Mouse (Mus musculus) MEL (cell line): ENCODE data around the gene Cd164l2. TPM values are rescaled to one million over a fixed set of nuclear protein-coding genes. Genes with fewer than 3 reads are reported as not detected.

ENCODE experiments used
- DNase-seq: peaks from one replicate; pipeline ENCODE4 v3.0.0; 2011; ENCODE audit warnings: low read depth, low spot score
- H3K27ac ChIP-seq: 2 replicates; pipeline ENCODE4 v1.5.1; 2012; ENCODE audit warnings: low read depth, mild to moderate bottlenecking, control low read depth, low read length, moderate library complexity; ENCODE audit not compliant: control insufficient read depth
- H3K27me3 ChIP-seq, 2 experiments: fragments of 150-350 bp in 1 of 2; sonication (generic) in 1 of 2; 2 replicates each; pipeline ENCODE4 v1.6.1; 2012; ENCODE audit warnings: low read length in 2 of 2, mild to moderate bottlenecking in 2 of 2, improper control_type of control experiment in 1 of 2, moderate library complexity in 1 of 2; ENCODE audit not compliant: insufficient read depth in 2 of 2, control insufficient read depth in 1 of 2
- H3K36me3 ChIP-seq, 2 experiments: 2 replicates each; pipeline ENCODE4 v1.6.1; 2012 to 2014; ENCODE audit warnings: low read length in 2 of 2, improper control_type of control experiment in 1 of 2, inconsistent platforms in 1 of 2, mild to moderate bottlenecking in 1 of 2; ENCODE audit not compliant: insufficient read depth in 2 of 2, control insufficient read depth in 1 of 2
- H3K4me1 ChIP-seq, 2 experiments: fragments of 150-350 bp in 1 of 2; sonication (generic) in 1 of 2; 2 replicates each; pipeline ENCODE4 v1.6.1; 2012; ENCODE audit warnings: low read length in 2 of 2, improper control_type of control experiment in 1 of 2, mild to moderate bottlenecking in 1 of 2; ENCODE audit not compliant: insufficient read depth in 2 of 2, control insufficient read depth in 1 of 2
- H3K4me3 ChIP-seq, 2 experiments: fragments of 150-350 bp in 1 of 2; sonication (generic) in 1 of 2; 2 replicates each; pipeline ENCODE4 v1.5.1; 2012; ENCODE audit warnings: low read depth in 2 of 2, low read length in 2 of 2, mild to moderate bottlenecking in 2 of 2, moderate library complexity in 2 of 2, control low read depth in 1 of 2, improper control_type of control experiment in 1 of 2; ENCODE audit not compliant: control insufficient read depth in 1 of 2, insufficient read depth in 1 of 2
- H3K79me2 ChIP-seq: 2 replicates; pipeline ENCODE4 v1.6.1; 2012; ENCODE audit warnings: mild to moderate bottlenecking, low read length, moderate library complexity; ENCODE audit not compliant: control insufficient read depth, poor library complexity, insufficient read depth
- H3K9ac ChIP-seq: 2 replicates; pipeline ENCODE4 v1.6.1; 2012; ENCODE audit warnings: low read depth, mild to moderate bottlenecking, control low read depth, low read length, moderate library complexity; ENCODE audit not compliant: control insufficient read depth, poor library complexity, severe bottlenecking
- H3K9me3 ChIP-seq: fragments of 150-350 bp; sonication (generic); replicated peaks from 2 replicates; pipeline ENCODE4 v1.6.1; 2012; ENCODE audit warnings: mild to moderate bottlenecking, low read length, improper control_type of control experiment, moderate library complexity; ENCODE audit not compliant: insufficient read depth
- BHLHE40 ChIP-seq: IDR thresholded peaks from 2 replicates; pipeline ENCODE4 v1.6.1; 2012; ENCODE audit warnings: low read depth, mild to moderate bottlenecking, inconsistent platforms, low read length, improper control_type of control experiment, borderline replicate concordance
- CHD1 ChIP-seq: IDR thresholded peaks from 2 replicates; pipeline ENCODE4 v1.6.1; 2012; ENCODE audit warnings: low read depth, mild to moderate bottlenecking, inconsistent platforms, low read length, improper control_type of control experiment
- CHD2 ChIP-seq: IDR thresholded peaks from 2 replicates; pipeline ENCODE4 v1.6.1; 2011; ENCODE audit warnings: low read length, improper control_type of control experiment
- CTCF ChIP-seq, 3 experiments: IDR thresholded peaks in 2 of 3; conservative IDR thresholded peaks in 1 of 3; 2 replicates each; pipeline ENCODE4 v1.5.1; 2011 to 2012; ENCODE audit warnings: low read length in 3 of 3, low read depth in 2 of 3, mild to moderate bottlenecking in 2 of 3, improper control_type of control experiment in 1 of 3, inconsistent platforms in 1 of 3, mixed read lengths in 1 of 3, moderate library complexity in 1 of 3; ENCODE audit not compliant: control insufficient read depth in 1 of 3, insufficient read depth in 1 of 3, poor library complexity in 1 of 3, severe bottlenecking in 1 of 3
- EP300 ChIP-seq, 2 experiments: IDR thresholded peaks; 2 replicates each; pipeline ENCODE4 v1.6.1; 2011; ENCODE audit warnings: improper control_type of control experiment in 2 of 2, low read length in 2 of 2, low read depth in 1 of 2, mild to moderate bottlenecking in 1 of 2
- ETS1 ChIP-seq: IDR thresholded peaks from 2 replicates; pipeline ENCODE4 v1.6.1; 2012; ENCODE audit warnings: low read depth, mild to moderate bottlenecking, inconsistent platforms, low read length, improper control_type of control experiment, moderate library complexity
- GABPA ChIP-seq: IDR thresholded peaks from 2 replicates; pipeline ENCODE4 v1.6.1; 2012; ENCODE audit warnings: low read depth, mild to moderate bottlenecking, inconsistent platforms, low read length, improper control_type of control experiment, moderate library complexity
- GATA1 ChIP-seq: IDR thresholded peaks from 2 replicates; pipeline ENCODE4 v1.6.1; 2011; ENCODE audit warnings: low read depth, low read length, improper control_type of control experiment
- HCFC1 ChIP-seq: IDR thresholded peaks from 2 replicates; pipeline ENCODE4 v1.6.1; 2012; ENCODE audit warnings: low read depth, mild to moderate bottlenecking, inconsistent platforms, low read length, improper control_type of control experiment, moderate library complexity
- JUND ChIP-seq: IDR thresholded peaks from 2 replicates; pipeline ENCODE4 v1.6.1; 2011; ENCODE audit warnings: low read depth, mild to moderate bottlenecking, improper control_type of control experiment, low read length
- KAT2A ChIP-seq: conservative IDR thresholded peaks from 2 replicates; pipeline ENCODE4 v1.6.1; 2012; ENCODE audit warnings: low read depth, low read length, improper control_type of control experiment, inconsistent platforms
- MAX ChIP-seq: IDR thresholded peaks from 2 replicates; pipeline ENCODE4 v1.6.1; 2011; ENCODE audit warnings: low read length, improper control_type of control experiment
- MAZ ChIP-seq: IDR thresholded peaks from 2 replicates; pipeline ENCODE4 v1.6.1; 2012; ENCODE audit warnings: low read depth, mild to moderate bottlenecking, inconsistent platforms, low read length, improper control_type of control experiment
- MEF2A ChIP-seq: IDR thresholded peaks from 2 replicates; pipeline ENCODE4 v1.6.1; 2014; ENCODE audit warnings: low read depth, mild to moderate bottlenecking, inconsistent platforms, low read length, improper control_type of control experiment; ENCODE audit not compliant: poor library complexity, insufficient replicate concordance, severe bottlenecking; ENCODE audit errors: extremely low read depth
- MXI1 ChIP-seq: IDR thresholded peaks from 2 replicates; pipeline ENCODE4 v1.6.1; 2011; ENCODE audit warnings: mild to moderate bottlenecking, low read depth, low read length, improper control_type of control experiment
- MYC ChIP-seq: IDR thresholded peaks from 2 replicates; pipeline ENCODE4 v1.6.1; 2011; ENCODE audit warnings: low read depth, mild to moderate bottlenecking, low read length, improper control_type of control experiment, moderate library complexity
- NELFE ChIP-seq: IDR thresholded peaks from 2 replicates; pipeline ENCODE4 v1.6.1; 2011; ENCODE audit warnings: low read depth, low read length, improper control_type of control experiment
- POLR2AphosphoS2 ChIP-seq: IDR thresholded peaks from 2 replicates; pipeline ENCODE4 v1.6.1; 2011; ENCODE audit warnings: low read length, improper control_type of control experiment
- RCOR1 ChIP-seq: IDR thresholded peaks from 2 replicates; pipeline ENCODE4 v1.6.1; 2012; ENCODE audit warnings: low read depth, mild to moderate bottlenecking, inconsistent platforms, low read length, improper control_type of control experiment
- SIN3A ChIP-seq: IDR thresholded peaks from 2 replicates; pipeline ENCODE4 v1.6.1; 2012; ENCODE audit warnings: low read length, improper control_type of control experiment, inconsistent platforms
- SMC3 ChIP-seq: IDR thresholded peaks from 2 replicates; pipeline ENCODE4 v1.6.1; 2011; ENCODE audit warnings: low read depth, low read length, improper control_type of control experiment
- TAL1 ChIP-seq: IDR thresholded peaks from 2 replicates; pipeline ENCODE4 v1.6.1; 2012; ENCODE audit warnings: mild to moderate bottlenecking, inconsistent platforms, low read length, moderate library complexity, mixed read lengths
- TBP ChIP-seq: IDR thresholded peaks from 2 replicates; pipeline ENCODE4 v1.8.0; 2011; ENCODE audit warnings: low read depth, low read length, improper control_type of control experiment
- TCF12 ChIP-seq: IDR thresholded peaks from 2 replicates; pipeline ENCODE4 v1.6.1; 2014; ENCODE audit warnings: low read depth, mild to moderate bottlenecking, inconsistent platforms, low read length, improper control_type of control experiment, moderate library complexity
- UBTF ChIP-seq: IDR thresholded peaks from 2 replicates; pipeline ENCODE4 v1.6.1; 2012; ENCODE audit warnings: low read depth, mild to moderate bottlenecking, inconsistent platforms, low read length, improper control_type of control experiment, moderate library complexity, borderline replicate concordance; ENCODE audit not compliant: insufficient read depth
- USF1 ChIP-seq: IDR thresholded peaks from 2 replicates; pipeline ENCODE4 v1.6.1; 2014; ENCODE audit warnings: low read depth, mild to moderate bottlenecking, inconsistent platforms, low read length, improper control_type of control experiment, moderate library complexity
- USF2 ChIP-seq, 2 experiments: IDR thresholded peaks; 2 replicates each; pipeline ENCODE4 v1.6.1; 2011 to 2012; ENCODE audit warnings: improper control_type of control experiment in 2 of 2, low read length in 2 of 2, borderline replicate concordance in 1 of 2, inconsistent platforms in 1 of 2, low read depth in 1 of 2, mild to moderate bottlenecking in 1 of 2; ENCODE audit not compliant: insufficient read depth in 1 of 2
- ZNF384 ChIP-seq: IDR thresholded peaks from 2 replicates; pipeline ENCODE4 v1.6.1; 2012; ENCODE audit warnings: low read depth, mild to moderate bottlenecking, inconsistent platforms, low read length, improper control_type of control experiment
- polyA plus RNA-seq, 2 experiments: library from polyadenylated mRNA; stranded (reverse) in 1 of 2; unstranded in 1 of 2; fragments of >175 nt in 1 of 2; fragments of >200 nt in 1 of 2; gene quantifications; 2 replicates each; pipeline versions ENCODE4 v1.2.1 to v1.2.4; 2012; ENCODE audit warnings: low replicate concordance in 2 of 2, low read depth in 1 of 2; ENCODE audit not compliant: insufficient read length in 2 of 2, insufficient read depth in 1 of 2, missing spikeins in 1 of 2
- total RNA-seq: library from RNA; depleted of rRNA; stranded (reverse); fragments of 300-350 nt; gene quantifications from 2 replicates; pipeline ENCODE4 v1.2.3, GENCODE M21; 2012

Gene Cd164l2
- total and polyA plus RNA-seq, 3 experiments = not detected

DNA sequence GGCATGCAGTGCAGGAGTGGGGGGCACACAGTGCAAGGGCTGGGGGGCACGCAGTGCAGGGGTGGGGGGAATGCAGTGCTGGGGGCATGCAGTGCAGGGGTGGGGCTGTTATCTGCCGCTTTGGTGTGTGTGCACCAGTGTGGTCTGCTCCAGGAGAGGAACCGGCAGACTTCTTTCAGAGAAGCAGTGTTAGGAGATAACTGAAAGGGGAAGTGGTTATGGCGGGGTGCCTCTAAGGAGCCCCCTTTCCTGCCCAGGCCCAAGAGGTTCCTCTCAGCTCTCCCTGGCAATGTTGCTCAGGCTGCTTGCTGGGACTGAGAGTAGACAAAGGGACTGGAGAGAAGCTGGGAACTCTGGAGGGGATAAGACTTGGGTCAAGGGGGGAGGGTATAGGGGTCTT lies 26.0 kb downstream of the Cd164l2 start:
- Histone ChIP-seq H3K9ac (no peak overlapping the region), H3K9me3 (no peaks in the 10 kb centered on the region), H3K79me2 (peaks cover 8% of the 10 kb centered on the region), H3K27ac (peak overlapping the region; percentile 73), H3K36me3 (peaks cover 0 to 14% of the 10 kb centered on the region in 2 experiments; a peak in 2 of 4 replicates), H3K4me3 (no peak overlapping the region), H3K27me3 (no peaks in the 10 kb centered on the region), H3K4me1 (peaks cover 0 to 34% of the 10 kb centered on the region in 2 experiments; a peak in 3 of 4 replicates)
- DNase-seq = peak; percentile 97
- TF ChIP-seq GABPA = no peak
- no peak for TF ChIP-seq USF2 (IDR thresholded peaks at IDR 0.05; ENCODE audit: borderline replicate concordance in 1 of 2, insufficient read depth in 1 of 2, low read depth in 1 of 2, low read length in 2 of 2)
- peak; percentile 35; the same call in 1 of the 2 replicates for TF ChIP-seq MXI1
- peak; percentile 97 for TF ChIP-seq MAZ
- TF ChIP-seq SIN3A = peak; percentile 84
- 0 out of 2 replicates have a peak, but pooled peaks have one; percentile 63 for TF ChIP-seq JUND
- peak; percentile 84 for TF ChIP-seq TAL1
- TF ChIP-seq KAT2A = no peak
- TF ChIP-seq USF1 = no peak
- TF ChIP-seq MEF2A = no peak
- peak; percentile 96 to 99 for TF ChIP-seq EP300 (IDR thresholded peaks at IDR 0.05; ENCODE audit: low read depth in 1 of 2, low read length in 2 of 2)
- peak; percentile 83 for TF ChIP-seq ETS1
- no peak for TF ChIP-seq UBTF
- no peak for TF ChIP-seq ZNF384
- no peak; the same call in 1 of the 2 replicates for TF ChIP-seq HCFC1
- no peak for TF ChIP-seq NELFE
- TF ChIP-seq CHD1 = no peak
- peak; percentile 54 for TF ChIP-seq CHD2
- TF ChIP-seq BHLHE40 = peak; percentile 73
- peak; percentile 88 for TF ChIP-seq RCOR1
- 0 out of 2 replicates have a peak, but pooled peaks have one; percentile 47 for TF ChIP-seq TBP
- peak; percentile 51; the same call in 1 of the 2 replicates for TF ChIP-seq MAX
- no peak for TF ChIP-seq CTCF (IDR thresholded peaks at IDR 0.05 in 2 of 3, conservative IDR thresholded peaks at IDR 0.05 in 1 of 3; ENCODE audit: control insufficient read depth in 1 of 3, insufficient read depth in 1 of 3, low read depth in 2 of 3, low read length in 3 of 3, poor library complexity in 1 of 3, severe bottlenecking in 1 of 3)
- TF ChIP-seq MYC = peak; percentile 76
- no peak for TF ChIP-seq POLR2AphosphoS2
- peak; percentile 92 for TF ChIP-seq TCF12
- TF ChIP-seq GATA1 = peak; percentile 94
- no peak for TF ChIP-seq SMC3
